Mouse (Mus musculus) adrenal gland, postnatal 4 days (tissue): Measurements from ENCODE around the gene Slfn5. TPM values are rescaled to one million over a fixed set of nuclear protein-coding genes. Genes with fewer than 3 reads are reported as not detected.

Source experiments
- DNase-seq, 2 experiments: peaks; one replicate each; pipeline ENCODE4 v3.0.0; 2021 to 2022; ENCODE audit warnings: low spot score in 2 of 2, mixed read lengths in 2 of 2
- microRNA-seq: library from miRNA; unstranded; fragments of <30 nt; microRNA quantifications from one replicate; pipeline ENCODE4 v1.2.0, GENCODE M21; 2021
- total RNA-seq, 2 experiments: library from RNA; stranded (reverse); gene quantifications; 2 replicates each; pipeline ENCODE4 v1.2.3; 2021

Gene Slfn5
- total RNA-seq, 2 experiments from 2014 or later = 25.0 to 25.4 TPM

DNA sequence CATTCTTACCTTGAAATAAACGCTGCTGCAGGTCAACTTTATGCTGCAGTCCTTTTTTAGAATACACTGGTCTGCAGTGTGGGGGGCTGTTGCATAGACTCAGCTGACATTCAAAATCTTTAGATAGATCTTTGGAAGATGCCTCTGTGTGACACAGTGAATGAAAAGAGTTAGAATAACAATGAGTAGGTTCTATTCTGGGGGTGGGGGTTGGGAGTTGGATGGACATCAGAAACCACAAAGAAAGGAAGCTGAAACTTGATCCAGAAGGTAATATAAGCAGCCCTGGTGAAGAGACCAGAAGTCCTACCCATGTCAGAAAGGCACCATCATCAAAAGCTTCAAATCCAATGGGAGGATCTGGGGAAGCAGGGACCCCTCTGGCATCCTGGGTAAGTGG, 62.2 kb downstream of the Slfn5 start:
- DNase-seq = no peak

Small RNA genes within 50 kb of the gene (microRNA-seq; reads per million reads assigned to microRNA genes)
- not detected for gene Mir7679

Other genes with a start within 250 kb of the Slfn5 start
- 1 to 10 TPM in 1 of 2 experiments, under 1 TPM in 1; 0.53 to 1.0 TPM for gene Cct6b, start 187.0 kb upstream of the Slfn5 start, total RNA-seq
- gene Zfp830, start 187.0 kb upstream of the Slfn5 start, total RNA-seq = 10 to 100 TPM; 22.2 to 22.6 TPM
- 10 to 100 TPM; 31.5 to 34.9 TPM for gene Lig3, start 170.2 kb upstream of the Slfn5 start, total RNA-seq
- 10 to 100 TPM; 10.6 to 12.0 TPM for gene Rffl, start 80.1 kb upstream of the Slfn5 start, total RNA-seq
- 10 to 100 TPM; 16.4 to 16.8 TPM for gene Rad51d, start 60.7 kb upstream of the Slfn5 start, total RNA-seq
- under 1 TPM; 0.23 to 0.25 TPM for gene Fndc8, start 59.2 kb upstream of the Slfn5 start, total RNA-seq
- gene Nle1, start 42.9 kb upstream of the Slfn5 start, total RNA-seq = 10 to 100 TPM; 30.7 to 33.4 TPM
- gene Unc45b, start 40.8 kb upstream of the Slfn5 start, total RNA-seq = 10 to 100 TPM; 14.9 to 15.5 TPM
- 10 to 100 TPM; 15.7 to 18.1 TPM for gene Slfn9, start 40.5 kb downstream of the Slfn5 start, total RNA-seq
- gene Slfn8, start 69.5 kb downstream of the Slfn5 start, total RNA-seq = 1 to 10 TPM in 1 of 2 experiments, under 1 TPM in 1; 0.84 to 1.3 TPM
- 1 to 10 TPM; 5.2 to 5.3 TPM for gene Slfn2, start 113.8 kb downstream of the Slfn5 start, total RNA-seq
- gene Slfn1, start 165.5 kb downstream of the Slfn5 start, total RNA-seq = under 1 TPM; 0.25 to 0.54 TPM
- under 1 TPM; 0.31 to 0.59 TPM for gene Slfn4, start 223.8 kb downstream of the Slfn5 start, total RNA-seq
- gene Slfn3, start 240.0 kb downstream of the Slfn5 start, total RNA-seq = 1 to 10 TPM; 3.8 to 4.8 TPM